Comparison of ENCODE assay signal across 26 mouse cellular contexts in genomic region chr9:110734154-110734553, GRCm38 (mm10). TPM values are rescaled to one million over a fixed set of nuclear protein-coding genes. Genes with fewer than 3 reads are reported as not detected.
DNase-seq lines count a peak whose midpoint lies in the region; TF ChIP-seq lines count a peak whose summit lies in the region.
"Had no signal": no experiment of that assay in that cellular context is flagged by ENCODE, and none has a peak within 500 bp of the region (broad histone marks: within the 10 kb centered on the region; RNA-seq: fewer than 3 reads in every experiment).

No protein-coding gene starts in this region.

- 70% methylated on average over 7 of the region's 7 CpGs for WGBS in thymus, adult 2 months
- WGBS in bone marrow, adult 2 months, result 58% methylated on average over 7 of the region's 7 CpGs

- H3K4me1 ChIP-seq in thymus, adult 2 months (replicated peaks; ENCODE audit: control insufficient read depth, insufficient read depth, low read length), result peaks cover 24% of the 10 kb centered on the region
- peaks cover 7% of the 10 kb centered on the region for H3K4me1 ChIP-seq in bone marrow, adult 2 months (ENCODE audit: control insufficient read depth, insufficient read depth, low read length)

- H3K27ac ChIP-seq in thymus, adult 2 months (ENCODE audit: control insufficient read depth, insufficient read depth, low read length), result no peak overlapping the region
- peak overlapping the region; percentile 50 for H3K27ac ChIP-seq in bone marrow, adult 2 months (ENCODE audit: control insufficient read depth, insufficient read depth, low read depth, low read length, poor library complexity)
- H3K27ac ChIP-seq: forebrain, embryonic 12.5 days; hindbrain, embryonic 15.5 days; intestine, embryonic 15.5 days; neural tube, embryonic 12.5 days had no signal

- no peaks in the 10 kb centered on the region for H3K27me3 ChIP-seq in thymus, adult 2 months (ENCODE audit: control insufficient read depth, insufficient read depth, low read length)
- H3K27me3 ChIP-seq: intestine, embryonic 15.5 days; neural tube, embryonic 12.5 days had no signal

- no peaks in the 10 kb centered on the region for H3K36me3 ChIP-seq in thymus, adult 2 months (ENCODE audit: control insufficient read depth, insufficient read depth, low read length)
- H3K36me3 ChIP-seq: forebrain, embryonic 12.5 days; hindbrain, embryonic 15.5 days; intestine, embryonic 15.5 days; neural tube, embryonic 12.5 days had no signal

- DNase-seq in thymus, adult 2 months, result peak; percentile 45
- no peak for DNase-seq in thymus, adult 18-20 months
- DNase-seq in naive thymus-derived CD4-positive, alpha-beta T cell, adult 2 months (ENCODE audit: low read depth), result peak; percentile 58
- peak; percentile 54 for DNase-seq in thymus, postnatal 4 days
- no peak for DNase-seq in layer of hippocampus, postnatal 10 days (ENCODE audit: low spot score in 2 of 2)
- DNase-seq in embryo, embryonic 11 days, result no peak
- no peak for DNase-seq in adrenal gland, postnatal 14 days
- DNase-seq: adrenal gland, adult 2 months; cerebellum, adult 8-10 months; cerebellum, postnatal 36 days; gastrocnemius, postnatal 10 days; heart, adult 11 months; kidney, adult 8-10 months; kidney, postnatal 25 days; liver; lung, postnatal 14 days; midbrain, embryonic 14.5 days; right cerebral cortex, postnatal 25 days had no signal

- TF ChIP-seq CTCF in thymus, adult 2 months (IDR thresholded peaks at IDR 0.05; ENCODE audit: borderline replicate concordance, control insufficient read depth, extremely low read depth, insufficient read depth, low read length, poor library complexity), result no peak
- no peak for TF ChIP-seq CTCF in bone marrow, adult 2 months (IDR thresholded peaks at IDR 0.05; ENCODE audit: control insufficient read depth, insufficient read depth, low read length)

- no peak for TF ChIP-seq POLR2A in thymus, adult 2 months (IDR thresholded peaks at IDR 0.05; ENCODE audit: control insufficient read depth, extremely low read depth, insufficient read depth, low read length, poor library complexity)
- no peak for TF ChIP-seq POLR2A in bone marrow, adult 2 months (IDR thresholded peaks at IDR 0.05; ENCODE audit: borderline replicate concordance, control insufficient read depth, low read depth, low read length)

- H3K4me3 ChIP-seq in thymus, adult 2 months (ENCODE audit: control insufficient read depth, insufficient read depth, low read length), result no peak overlapping the region
- no peak overlapping the region for H3K4me3 ChIP-seq in bone marrow, adult 2 months (replicated peaks; ENCODE audit: control insufficient read depth, low read depth, low read length)
- H3K4me3 ChIP-seq: erythroblast, embryonic 14.5 days; forebrain, embryonic 12.5 days; hindbrain, embryonic 15.5 days; intestine, embryonic 15.5 days; neural tube, embryonic 12.5 days had no signal

RNA-seq across cellular contexts. Expression of gene Myl3, which starts 7.5 kb away (rescaled TPM):
- 2.4 and 293 TPM in 2 replicates for polyA plus RNA-seq in thymus, adult 2 months (2012; rRNA removed)
- 2.2 and 4.2 TPM in 2 replicates for polyA plus RNA-seq in bone marrow, adult 2 months (2011; ENCODE audit: insufficient read depth, insufficient read length, low replicate concordance, missing spikeins)
- under 1 TPM; 0.49 to 0.75 TPM for total RNA-seq in layer of hippocampus, postnatal 10 days (2021)
- total RNA-seq in adrenal gland, postnatal 14 days (2021), result 0.37 TPM in 1 of 2 replicates, not detected in the other
- total RNA-seq: hematopoietic stem cell, adult 5-6 weeks; left cerebral cortex, adult 18-20 months had no signal
- polyA plus RNA-seq: adrenal gland, adult 2 months; erythroblast, embryonic 14.5 days had no signal

RNA-seq across cellular contexts. Expression of gene Pth1r, which starts 12.8 kb away (rescaled TPM):
- polyA plus RNA-seq in thymus, adult 2 months (2012; rRNA removed), result 5.4 and 5.8 TPM in 2 replicates
- polyA plus RNA-seq in bone marrow, adult 2 months (2011; ENCODE audit: insufficient read depth, insufficient read length, low replicate concordance, missing spikeins), result 9.1 and 10.1 TPM in 2 replicates
- total RNA-seq in layer of hippocampus, postnatal 10 days (2021), result 1 to 10 TPM; 6.7 to 7.6 TPM
- 6.9 and 9.0 TPM in 2 replicates for total RNA-seq in adrenal gland, postnatal 14 days (2021)
- total RNA-seq: hematopoietic stem cell, adult 5-6 weeks had no signal
- polyA plus RNA-seq: erythroblast, embryonic 14.5 days had no signal

Comparison
In these comparisons a context has a peak if more than half of its experiments do, and no peak if none do; other contexts are left out.
1. DNase-seq: peak in thymus, adult 2 months (single experiment), naive thymus-derived CD4-positive, alpha-beta T cell, adult 2 months (single experiment) and thymus, postnatal 4 days (single experiment); none in thymus, adult 18-20 months (0 of 2), layer of hippocampus, postnatal 10 days (0 of 2), embryo, embryonic 11 days (single experiment) and adrenal gland, postnatal 14 days (single experiment).